Mouse (Mus musculus) heart, postnatal 0 days (tissue): ENCODE measurements around the gene Abca13.

Source experiments
- CTCF ChIP-seq: IDR thresholded peaks from 2 replicates; pipeline ENCODE4 v1.5.1; 2016; ENCODE audit warnings: antibody characterized with exemption, control low read depth, low read depth
- EP300 ChIP-seq: IDR thresholded peaks from 2 replicates; pipeline ENCODE4 v1.6.1; 2016; ENCODE audit warnings: antibody characterized with exemption, low read depth

GRCm38 (mm10) chr11:9616665-9617064, 424.9 kb downstream of the Abca13 start:
- TF ChIP-seq CTCF, result no peak
- no peak for TF ChIP-seq EP300
